Mouse (Mus musculus): ENCODE results near the gene L3mbtl1. TPM values are rescaled to one million over a fixed set of nuclear protein-coding genes. Genes with fewer than 3 reads are reported as not detected.

Gene L3mbtl1
- polyA plus RNA-seq, 1 experiment from 2014 or later: 0.02 TPM

GRCm38 (mm10) chr2:162968357-162968756, 25.1 kb downstream of the L3mbtl1 start:
- Histone ChIP-seq H3K9me3 (ENCODE audit: control insufficient read depth, low read length) (no peaks in the 10 kb centered on the region), H3K4me1 (replicated peaks; ENCODE audit: control insufficient read depth, insufficient read depth) (no peaks in the 10 kb centered on the region), H3K4me3 (ENCODE audit: low read depth, low read length) (no peak overlapping the region), H3K36me3 (ENCODE audit: control insufficient read depth, insufficient read depth, low read length) (no peaks in the 10 kb centered on the region), H3K27ac (replicated peaks) (no peak overlapping the region), H3K9ac (ENCODE audit: low read length) (no peak overlapping the region), H3K4me2 (replicated peaks; ENCODE audit: low read depth) (no peak overlapping the region), H3K27me3 (ENCODE audit: control insufficient read depth, insufficient read depth, low read length) (no peaks in the 10 kb centered on the region)
- ATAC-seq (ENCODE audit: low FRiP score, low TSS enrichment) (peak; percentile 10; the same call in 1 of the 2 replicates), DNase-seq (ENCODE audit: low spot score) (peak; percentile 52)
- WGBS: 8% methylated on average over 5 of the region's 5 CpGs
- no peak for TF ChIP-seq EP300 (optimal IDR thresholded peaks at IDR 0.05)
- peak; percentile 84 for TF ChIP-seq CTCF (IDR thresholded peaks at IDR 0.05; ENCODE audit: low read depth)

- Histone ChIP-seq H3K36me3 (ENCODE audit: control insufficient read depth, insufficient read depth, low read length) (no peaks in the 10 kb centered on the region), H3K4me2 (replicated peaks; ENCODE audit: low read depth) (no peak overlapping the region), H3K4me3 (ENCODE audit: low read depth, low read length) (no peak overlapping the region), H3K27me3 (ENCODE audit: control insufficient read depth, insufficient read depth, low read length) (no peaks in the 10 kb centered on the region), H3K9ac (ENCODE audit: low read length) (no peak overlapping the region), H3K4me1 (replicated peaks; ENCODE audit: control insufficient read depth, insufficient read depth) (no peaks in the 10 kb centered on the region), H3K27ac (replicated peaks) (no peak overlapping the region), H3K9me3 (ENCODE audit: control insufficient read depth, low read length) (no peaks in the 10 kb centered on the region)
- DNase-seq (ENCODE audit: low spot score): no peak
- ATAC-seq (ENCODE audit: low FRiP score, low TSS enrichment): no peak
- TF ChIP-seq CTCF (IDR thresholded peaks at IDR 0.05; ENCODE audit: low read depth) (no peak), EP300 (optimal IDR thresholded peaks at IDR 0.05) (no peak)
- WGBS: 78% methylated on average over 3 of the region's 3 CpGs
These were observed 25.8 kb downstream of the L3mbtl1 start for GRCm38 (mm10) chr2:162969101-162969500.

- Histone ChIP-seq H3K4me2 (replicated peaks; ENCODE audit: low read depth) (no peak overlapping the region), H3K27me3 (ENCODE audit: control insufficient read depth, insufficient read depth, low read length) (no peaks in the 10 kb centered on the region), H3K4me1 (replicated peaks; ENCODE audit: control insufficient read depth, insufficient read depth) (0 out of 2 replicates have a peak, but pooled peaks cover 2% of the 10 kb centered on the region), H3K9me3 (ENCODE audit: control insufficient read depth, low read length) (no peaks in the 10 kb centered on the region), H3K36me3 (ENCODE audit: control insufficient read depth, insufficient read depth, low read length) (no peaks in the 10 kb centered on the region), H3K27ac (replicated peaks) (no peak overlapping the region), H3K9ac (ENCODE audit: low read length) (no peak overlapping the region), H3K4me3 (ENCODE audit: low read depth, low read length) (no peak overlapping the region)
- 78% methylated on average over 6 of the region's 6 CpGs for WGBS
- ATAC-seq (ENCODE audit: low FRiP score, low TSS enrichment) (no peak), DNase-seq (ENCODE audit: low spot score) (no peak)
- TF ChIP-seq CTCF (IDR thresholded peaks at IDR 0.05; ENCODE audit: low read depth) (no peak), EP300 (optimal IDR thresholded peaks at IDR 0.05) (no peak)
These were observed 27.6 kb downstream of the L3mbtl1 start for GRCm38 (mm10) chr2:162970896-162971295.

GRCm38 (mm10) chr2:162972752-162973151, 29.5 kb downstream of the L3mbtl1 start:
- H3K27me3 ChIP-seq (ENCODE audit: control insufficient read depth, insufficient read depth, low read length): no peaks in the 10 kb centered on the region
- no peak overlapping the region for H3K4me2 ChIP-seq (replicated peaks; ENCODE audit: low read depth)
- H3K9me3 ChIP-seq (ENCODE audit: control insufficient read depth, low read length): no peaks in the 10 kb centered on the region
- no peak overlapping the region for H3K27ac ChIP-seq (replicated peaks)
- 45% methylated on average over 7 of the region's 7 CpGs for WGBS
- ATAC-seq (ENCODE audit: low FRiP score, low TSS enrichment): no peak
- TF ChIP-seq EP300 (optimal IDR thresholded peaks at IDR 0.05) (no peak), CTCF (IDR thresholded peaks at IDR 0.05; ENCODE audit: low read depth) (no peak)
- 0 out of 2 replicates have a peak, but pooled peaks cover 2% of the 10 kb centered on the region for H3K4me1 ChIP-seq (replicated peaks; ENCODE audit: control insufficient read depth, insufficient read depth)
- no peak overlapping the region for H3K9ac ChIP-seq (ENCODE audit: low read length)
- H3K36me3 ChIP-seq (ENCODE audit: control insufficient read depth, insufficient read depth, low read length): no peaks in the 10 kb centered on the region
- no peak overlapping the region for H3K4me3 ChIP-seq (ENCODE audit: low read depth, low read length)
- DNase-seq (ENCODE audit: low spot score): no peak

- no peaks in the 10 kb centered on the region for H3K9me3 ChIP-seq (ENCODE audit: control insufficient read depth, low read length)
- no peak overlapping the region for H3K4me2 ChIP-seq (replicated peaks; ENCODE audit: low read depth)
- no peak for DNase-seq (ENCODE audit: low spot score)
- WGBS: 55% methylated on average over 5 of the region's 5 CpGs
- H3K4me3 ChIP-seq (ENCODE audit: low read depth, low read length): no peak overlapping the region
- no peaks in the 10 kb centered on the region for H3K36me3 ChIP-seq (ENCODE audit: control insufficient read depth, insufficient read depth, low read length)
- H3K27ac ChIP-seq (replicated peaks): no peak overlapping the region
- H3K9ac ChIP-seq (ENCODE audit: low read length): no peak overlapping the region
- ATAC-seq (ENCODE audit: low FRiP score, low TSS enrichment): no peak
- no peak for TF ChIP-seq CTCF (IDR thresholded peaks at IDR 0.05; ENCODE audit: low read depth)
- TF ChIP-seq EP300 (optimal IDR thresholded peaks at IDR 0.05): no peak
- no peaks in the 10 kb centered on the region for H3K27me3 ChIP-seq (ENCODE audit: control insufficient read depth, insufficient read depth, low read length)
- H3K4me1 ChIP-seq (replicated peaks; ENCODE audit: control insufficient read depth, insufficient read depth): 0 out of 2 replicates have a peak, but pooled peaks cover 2% of the 10 kb centered on the region
These were observed 29.9 kb downstream of the L3mbtl1 start for GRCm38 (mm10) chr2:162973206-162973605.

GRCm38 (mm10) chr2:162973637-162974036, 30.4 kb downstream of the L3mbtl1 start:
- TF ChIP-seq EP300 (optimal IDR thresholded peaks at IDR 0.05) (no peak), CTCF (IDR thresholded peaks at IDR 0.05; ENCODE audit: low read depth) (no peak)
- no peak overlapping the region for H3K27ac ChIP-seq (replicated peaks)
- no peak overlapping the region for H3K4me2 ChIP-seq (replicated peaks; ENCODE audit: low read depth)
- ATAC-seq (ENCODE audit: low FRiP score, low TSS enrichment): peak; percentile 64
- H3K27me3 ChIP-seq (ENCODE audit: control insufficient read depth, insufficient read depth, low read length): no peaks in the 10 kb centered on the region
- 0 out of 2 replicates have a peak, but pooled peaks cover 2% of the 10 kb centered on the region for H3K4me1 ChIP-seq (replicated peaks; ENCODE audit: control insufficient read depth, insufficient read depth)
- H3K4me3 ChIP-seq (ENCODE audit: low read depth, low read length): no peak overlapping the region
- no peaks in the 10 kb centered on the region for H3K9me3 ChIP-seq (ENCODE audit: control insufficient read depth, low read length)
- no peak overlapping the region for H3K9ac ChIP-seq (ENCODE audit: low read length)
- peak; percentile 29 for DNase-seq (ENCODE audit: low spot score)
- no peaks in the 10 kb centered on the region for H3K36me3 ChIP-seq (ENCODE audit: control insufficient read depth, insufficient read depth, low read length)
- 9% methylated on average over 11 of the region's 11 CpGs for whole genome bisulfite sequencing
